Mouse (Mus musculus): ENCODE results near the gene Tnfrsf17.
"Not testable (repeated sequence)": the region's sequence is repeated elsewhere in the genome, so short reads cannot be mapped to it uniquely, and the experiment has no call there.

The Tnfrsf17 gene

DNA sequence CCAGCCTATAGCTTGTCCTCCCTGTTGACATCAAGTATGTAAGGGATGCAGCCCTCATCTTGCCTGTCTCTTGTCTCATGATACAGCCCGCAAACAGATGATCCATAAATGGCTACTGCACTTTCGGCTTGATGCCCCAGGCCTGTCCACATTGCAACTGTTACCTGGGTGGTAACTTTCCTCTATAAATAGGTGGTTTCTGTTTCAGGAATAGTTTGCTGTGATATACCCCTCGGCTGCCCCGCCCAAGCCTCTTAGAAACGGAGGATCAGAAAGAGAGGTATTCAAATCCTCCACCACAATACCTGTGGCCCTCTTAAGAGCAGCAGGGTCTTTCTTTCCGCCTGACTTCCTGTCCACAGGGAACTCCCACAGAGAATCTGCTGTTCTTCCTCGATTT, at the start of gene Tnfrsf17:
Tnfrsf17 (plus strand) TSS at position 301 of the 400 bp plus-strand sequence.
- DNase-seq (ENCODE audit: low spot score in 2 of 2) = no peak

DNA sequence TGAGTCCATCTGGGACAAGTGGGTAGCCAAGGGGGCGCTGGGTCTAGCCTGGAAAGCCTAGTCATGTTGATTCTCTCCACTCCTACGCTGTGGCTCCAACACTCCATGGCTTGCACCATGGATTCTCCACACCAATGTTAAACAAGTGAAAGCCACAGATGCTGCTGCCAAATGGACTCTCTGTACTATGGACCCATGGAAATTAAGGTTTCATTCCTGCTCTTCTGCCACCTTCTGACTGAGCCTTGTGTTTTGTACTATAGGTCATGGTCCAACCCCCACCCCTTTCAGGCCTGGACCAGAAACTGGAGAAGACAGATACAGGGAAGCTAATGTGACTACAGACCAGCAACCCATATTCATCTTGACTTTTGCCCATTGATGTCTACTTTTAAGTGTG, 47.1 kb upstream of the Tnfrsf17 start:
- DNase-seq (ENCODE audit: low spot score in 2 of 2) = no peak

DNA sequence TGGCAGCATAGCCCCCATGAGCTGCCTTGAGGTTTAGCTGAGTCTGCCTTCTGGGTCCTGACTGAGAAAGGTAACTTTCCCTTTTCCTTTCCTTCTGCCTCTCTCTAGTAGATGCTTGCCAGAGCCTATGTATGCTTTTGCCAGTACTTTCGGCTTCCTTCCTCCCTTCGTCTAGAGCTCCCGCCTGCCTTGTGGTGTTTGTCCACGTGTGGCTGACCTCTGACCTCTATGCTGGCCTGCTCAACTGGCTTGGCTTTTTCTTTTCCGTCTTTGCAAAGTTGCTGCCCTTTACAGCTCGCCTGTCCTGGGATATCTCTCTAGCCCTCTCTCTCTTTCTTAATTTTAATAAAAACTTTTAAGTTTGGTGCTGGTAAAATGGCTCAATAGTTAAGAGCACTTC, 43.8 kb upstream of the Tnfrsf17 start:
- DNase-seq (ENCODE audit: low spot score in 2 of 2) = no peak

DNA sequence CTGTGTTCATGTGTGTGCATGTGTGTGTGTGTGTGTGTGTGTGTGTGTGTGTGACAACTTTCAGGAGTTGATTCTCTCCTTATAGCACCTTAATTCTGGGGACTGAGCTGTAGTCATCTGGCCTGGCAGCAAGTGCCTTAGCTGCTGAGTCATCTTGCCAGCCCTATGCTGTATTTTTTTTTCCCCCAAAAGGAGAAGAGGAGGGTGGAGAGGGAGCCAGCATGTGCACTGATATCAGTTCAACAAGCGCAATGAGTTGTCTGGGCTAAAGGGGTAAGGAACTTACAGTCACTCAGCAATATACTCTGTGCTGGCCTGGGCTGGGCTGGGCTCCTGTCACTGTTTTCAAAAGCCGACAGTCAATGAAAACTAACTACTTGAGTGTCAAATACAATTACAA, 43.0 kb upstream of the Tnfrsf17 start:
- DNase-seq (ENCODE audit: low spot score in 2 of 2) = no peak

DNA sequence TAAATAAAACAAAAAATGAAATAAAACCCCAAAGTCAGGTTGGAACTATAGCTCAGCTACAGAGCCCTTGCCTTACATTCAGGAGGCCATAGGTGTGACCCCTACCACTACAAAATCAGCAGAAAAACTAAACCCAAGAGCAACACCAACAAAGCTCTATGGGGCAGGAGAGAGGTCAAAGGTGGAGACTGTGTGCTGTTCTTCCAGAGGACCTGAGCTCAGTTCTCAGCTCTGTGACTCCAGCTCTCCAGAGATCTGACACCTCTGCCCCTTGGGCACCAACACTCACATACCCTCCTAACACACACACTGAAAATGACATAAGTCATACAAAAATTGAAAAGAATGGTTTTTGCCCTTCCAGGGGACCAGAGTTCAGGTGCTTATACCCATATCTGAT, 42.5 kb upstream of the Tnfrsf17 start:
- no peak for DNase-seq (ENCODE audit: low spot score in 2 of 2)

DNA sequence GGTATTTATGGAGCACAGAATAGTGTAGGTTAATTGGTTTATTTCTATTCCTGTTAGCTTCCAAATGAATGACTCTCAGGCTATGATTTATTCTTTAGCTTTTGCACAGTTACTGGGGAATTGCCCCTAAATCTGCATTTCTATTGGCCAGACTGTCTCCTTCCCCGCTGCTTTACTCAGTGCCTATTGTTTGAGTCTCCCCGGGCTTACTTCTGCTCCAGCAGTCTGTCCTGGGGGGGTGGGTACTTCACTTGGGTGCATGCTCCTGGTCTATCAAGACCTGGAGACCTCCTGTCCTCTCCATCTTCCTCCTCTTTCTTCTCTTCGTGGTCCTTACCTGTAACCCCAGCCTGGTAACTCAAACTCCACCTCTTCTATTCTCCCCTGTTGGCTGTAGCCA, 36.7 kb upstream of the Tnfrsf17 start:
- no peak for DNase-seq (ENCODE audit: low spot score in 2 of 2)

DNA sequence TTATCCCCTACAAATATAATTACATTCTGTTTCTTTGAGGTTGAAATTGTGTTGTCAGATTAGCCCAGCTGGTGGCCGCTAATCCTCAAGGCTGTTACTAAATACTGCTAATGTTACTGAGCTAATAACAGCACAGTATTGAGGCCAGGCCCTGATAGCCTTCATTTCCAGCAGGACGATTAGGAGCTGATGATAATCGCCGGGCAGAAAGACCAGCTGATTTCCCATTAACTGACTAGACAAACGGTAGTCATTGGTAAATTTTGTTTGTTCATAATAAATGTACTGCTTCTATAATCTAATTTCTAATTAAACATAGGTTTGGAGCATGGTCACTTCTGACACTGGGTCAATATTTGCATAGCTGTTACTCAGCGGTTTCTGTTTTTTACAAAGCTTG, 34.8 kb upstream of the Tnfrsf17 start:
- no peak for DNase-seq (ENCODE audit: low spot score in 2 of 2)

DNA sequence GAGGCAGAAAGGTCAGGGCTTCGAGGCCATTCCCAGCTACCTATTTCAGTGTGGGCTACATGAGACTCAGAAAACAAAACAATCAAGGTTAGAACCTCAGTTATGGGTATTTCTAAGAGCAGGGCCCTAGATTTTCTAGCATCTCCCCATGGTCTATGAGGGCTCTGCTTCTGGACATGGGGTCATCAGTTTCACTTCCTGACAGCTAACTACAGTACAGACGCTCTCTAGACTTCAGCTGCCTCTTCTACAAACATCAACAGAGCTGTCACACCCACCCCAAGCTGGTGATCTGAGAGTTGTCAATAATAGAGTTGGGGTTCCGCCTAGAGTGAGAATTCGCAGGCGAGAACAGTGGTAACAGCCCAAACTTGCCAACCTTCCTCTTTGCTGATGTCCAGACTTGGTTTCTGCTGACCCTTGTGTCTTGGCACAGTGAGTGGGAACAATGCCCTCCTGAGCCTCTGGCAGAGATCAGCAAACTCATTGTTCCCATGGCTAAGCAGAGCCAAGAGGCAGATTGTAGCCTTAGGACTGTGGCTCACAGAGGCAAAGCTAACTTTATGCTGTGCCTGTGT, 30.9 kb upstream of the Tnfrsf17 start:
- no peak for DNase-seq (ENCODE audit: low spot score in 2 of 2)

DNA sequence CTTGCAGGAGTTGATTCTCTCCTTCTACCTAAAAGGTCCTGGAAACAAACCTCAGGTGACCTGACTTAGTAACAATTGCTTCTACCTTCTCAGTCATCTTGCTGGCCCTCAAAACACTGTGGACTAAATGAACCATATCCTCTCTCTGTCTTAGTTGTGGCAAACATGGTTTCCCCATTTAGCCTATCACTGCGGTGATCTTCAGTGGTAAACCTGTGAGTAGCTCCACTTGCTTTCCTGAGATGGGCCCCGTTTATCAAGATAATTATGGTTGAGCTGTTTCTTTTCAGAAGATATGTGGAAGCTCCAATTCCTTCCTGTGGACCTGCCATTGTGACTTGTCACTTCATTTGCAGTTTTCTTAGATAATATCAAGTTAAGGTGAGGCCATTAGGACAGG, 28.7 kb upstream of the Tnfrsf17 start:
- DNase-seq (ENCODE audit: low spot score in 2 of 2) = no peak

DNA sequence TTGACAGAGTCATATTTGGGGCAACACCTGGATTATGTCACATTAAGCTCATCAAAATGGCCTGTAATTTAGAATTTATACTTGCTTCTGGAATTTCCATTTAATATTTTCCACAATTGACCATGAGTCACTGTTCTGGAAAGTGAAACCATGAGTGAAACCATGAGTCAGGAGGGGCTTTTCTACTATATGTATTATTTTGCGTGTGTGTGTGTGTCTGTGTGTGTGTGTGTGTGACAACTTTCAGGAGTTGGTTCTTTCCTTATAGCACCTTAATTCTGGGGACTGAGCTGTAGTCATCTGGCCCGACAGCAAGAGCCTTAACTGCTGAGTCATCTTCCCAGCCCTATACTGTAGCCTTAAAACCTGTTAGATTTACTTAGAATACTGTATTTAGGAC, 27.7 kb upstream of the Tnfrsf17 start:
- DNase-seq (ENCODE audit: low spot score in 2 of 2) = no peak

DNA sequence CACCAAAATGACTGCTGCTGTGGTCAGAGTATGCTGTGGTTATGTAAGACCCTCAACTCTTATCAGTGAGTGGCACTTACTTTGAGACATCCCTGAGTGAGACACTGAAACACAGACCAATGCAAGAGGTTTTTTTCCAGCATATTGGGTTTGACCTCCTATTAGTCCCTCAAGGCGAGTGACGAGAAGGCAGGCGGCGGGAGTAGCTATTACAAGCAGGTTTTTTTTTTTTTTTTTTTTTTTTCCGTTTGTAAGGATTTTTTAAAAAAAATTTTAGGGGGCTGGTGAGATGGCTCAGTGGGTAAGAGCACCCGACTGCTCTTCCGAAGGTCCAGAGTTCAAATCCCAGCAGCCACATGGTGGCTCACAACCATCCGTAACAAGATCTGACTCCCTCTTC, 24.7 kb upstream of the Tnfrsf17 start:
- not testable (repeated sequence) for DNase-seq (ENCODE audit: low spot score in 2 of 2)

DNA sequence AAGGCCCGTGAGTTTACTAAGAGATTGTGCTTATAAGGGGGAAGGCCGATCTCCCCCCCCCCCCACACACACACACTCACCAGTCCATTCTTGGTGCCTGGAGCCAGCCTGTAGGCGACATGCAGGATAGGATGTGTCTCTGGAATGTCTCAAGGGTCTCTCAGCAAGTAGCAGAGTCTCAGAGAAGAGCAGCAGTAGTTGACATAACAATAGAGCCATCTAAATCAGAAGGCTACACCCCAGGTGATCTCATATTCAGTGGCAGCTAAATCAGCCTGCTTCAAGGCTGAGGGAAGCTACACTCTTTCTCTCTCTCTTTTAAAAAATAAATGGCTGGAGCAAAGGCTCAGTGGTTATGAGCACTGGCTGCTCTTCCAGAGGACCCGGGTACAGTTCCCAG, 18.0 kb upstream of the Tnfrsf17 start:
- not testable (repeated sequence) for DNase-seq (ENCODE audit: low spot score in 2 of 2)

DNA sequence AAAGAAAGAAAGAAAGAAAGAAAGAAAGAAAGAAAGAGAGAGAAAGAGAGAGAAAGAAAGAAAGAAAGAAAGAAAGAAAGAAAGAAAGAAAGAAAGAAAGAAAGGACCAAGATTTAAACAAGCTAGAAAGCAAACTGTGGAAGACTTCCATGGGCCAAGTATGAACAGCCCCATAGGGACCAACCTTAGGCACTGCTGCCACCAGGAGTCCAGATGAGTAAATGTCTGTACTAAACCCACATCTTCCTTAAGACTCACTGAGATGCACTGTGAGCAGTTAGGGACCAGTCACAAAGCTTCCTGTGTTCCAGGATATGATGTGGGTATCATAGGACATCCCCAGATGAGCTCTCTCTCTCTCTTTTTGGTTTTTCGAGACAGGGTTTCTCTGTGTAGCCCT, 15.9 kb upstream of the Tnfrsf17 start:
- peak in 1 of 2 experiments; percentile 20 for DNase-seq (ENCODE audit: low spot score in 2 of 2)

DNA sequence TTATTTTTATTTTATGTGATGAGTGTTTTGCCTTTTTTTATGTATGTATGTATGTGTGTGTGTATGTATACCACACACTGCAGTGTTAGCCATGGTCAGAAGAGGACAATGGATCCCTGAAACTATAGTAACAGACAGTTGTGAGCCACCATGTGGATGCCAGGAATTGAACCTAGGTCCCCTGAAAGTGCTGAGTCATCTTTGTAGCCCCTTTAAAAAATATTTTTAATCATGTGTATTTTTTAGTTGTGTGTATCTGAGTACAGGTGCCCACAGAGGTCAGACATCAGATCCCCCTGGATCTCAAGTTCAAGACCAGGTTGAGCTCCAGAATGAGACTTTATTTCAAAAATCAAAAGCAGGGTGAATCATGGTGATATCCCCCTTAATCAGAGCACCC, 9.9 kb upstream of the Tnfrsf17 start:
- DNase-seq (ENCODE audit: low spot score in 2 of 2) = no peak

DNA sequence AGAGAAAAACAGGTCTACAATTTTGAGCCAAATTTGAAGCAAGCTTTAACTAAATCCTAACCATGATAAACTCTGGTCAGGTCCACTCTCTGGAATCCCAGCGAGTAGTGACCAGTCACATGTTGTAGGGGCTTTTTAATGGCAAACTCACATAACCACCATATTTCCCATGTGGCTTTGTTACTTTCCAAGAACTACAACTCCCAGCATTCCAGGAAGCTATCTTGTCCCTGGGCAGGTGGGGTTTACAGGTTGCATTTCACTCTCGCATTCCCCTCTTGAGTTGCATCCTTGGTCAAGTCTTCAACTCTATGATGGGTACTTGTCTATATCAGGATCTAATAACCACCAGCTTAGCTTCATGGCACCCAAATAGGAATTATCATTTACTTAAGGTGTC, 8.1 kb upstream of the Tnfrsf17 start:
- no peak for DNase-seq (ENCODE audit: low spot score in 2 of 2)

DNA sequence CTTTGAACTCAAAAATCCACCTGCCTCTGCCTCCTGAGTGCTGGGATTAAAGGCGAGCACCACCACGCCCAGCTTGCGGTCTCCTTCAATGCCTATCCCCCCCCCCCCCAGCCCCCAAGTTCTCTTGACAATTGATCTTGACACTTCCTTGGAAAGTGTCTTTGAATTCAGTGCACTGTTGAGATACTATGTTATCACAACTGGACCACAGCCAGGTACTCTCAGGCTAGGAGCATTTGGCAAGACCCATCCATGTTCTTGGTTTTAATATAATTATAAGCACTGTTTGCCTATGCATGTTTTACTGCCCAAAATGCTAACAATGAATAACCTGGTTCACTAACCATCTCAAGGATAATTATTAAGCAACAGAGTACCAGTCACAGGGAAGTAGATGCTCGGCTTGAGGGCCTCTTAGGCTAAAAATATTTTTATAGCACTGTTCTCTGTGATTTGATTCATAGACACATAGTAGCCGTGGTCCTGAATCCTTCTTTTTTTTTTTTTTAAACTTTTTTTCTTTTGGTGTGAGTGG, 2.2 kb downstream of the Tnfrsf17 start:
- DNase-seq (ENCODE audit: low spot score in 2 of 2) = no peak

DNA sequence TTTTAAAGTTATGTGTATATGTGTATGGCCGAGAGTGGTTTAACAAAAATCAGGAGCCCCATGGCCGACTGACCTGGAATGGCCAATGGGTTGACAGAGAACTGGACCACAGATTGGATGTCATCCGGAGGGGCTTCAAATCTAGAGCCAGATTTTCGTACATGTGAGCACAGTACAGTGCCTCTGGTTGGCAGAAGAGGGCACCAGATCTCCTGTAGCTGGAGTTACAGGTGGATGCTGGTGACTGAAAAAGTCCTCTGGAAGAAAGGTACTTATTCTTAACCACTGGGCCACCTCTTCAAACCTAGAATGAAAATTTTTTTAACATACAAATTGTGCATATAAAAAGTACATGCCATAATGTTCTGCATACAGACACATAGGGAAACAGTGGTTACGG, 3.1 kb downstream of the Tnfrsf17 start:
- DNase-seq (ENCODE audit: low spot score in 2 of 2) = peak in 1 of 2 experiments; percentile 35

DNA sequence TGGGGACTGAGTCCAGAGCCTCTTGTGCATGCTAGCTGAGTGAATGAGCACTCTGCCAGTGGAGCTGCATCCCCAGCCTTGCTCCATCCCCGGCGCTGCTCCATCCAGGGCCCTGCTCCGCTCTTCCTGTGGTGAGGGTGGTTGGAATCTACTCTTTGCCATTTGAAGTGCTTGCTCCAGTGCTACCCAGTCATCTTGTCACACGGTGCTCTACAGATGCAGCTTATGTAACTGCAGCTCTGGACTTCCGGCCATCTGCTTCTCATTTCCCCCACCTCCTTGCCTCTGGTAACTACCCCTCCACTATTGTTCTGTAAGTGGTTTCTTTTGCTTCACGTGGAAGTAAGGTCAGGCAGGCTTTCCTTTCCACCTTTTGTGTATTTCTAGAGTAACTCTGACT, 3.7 kb downstream of the Tnfrsf17 start:
- DNase-seq (ENCODE audit: low spot score in 2 of 2) = peak in 1 of 2 experiments; percentile 27

DNA sequence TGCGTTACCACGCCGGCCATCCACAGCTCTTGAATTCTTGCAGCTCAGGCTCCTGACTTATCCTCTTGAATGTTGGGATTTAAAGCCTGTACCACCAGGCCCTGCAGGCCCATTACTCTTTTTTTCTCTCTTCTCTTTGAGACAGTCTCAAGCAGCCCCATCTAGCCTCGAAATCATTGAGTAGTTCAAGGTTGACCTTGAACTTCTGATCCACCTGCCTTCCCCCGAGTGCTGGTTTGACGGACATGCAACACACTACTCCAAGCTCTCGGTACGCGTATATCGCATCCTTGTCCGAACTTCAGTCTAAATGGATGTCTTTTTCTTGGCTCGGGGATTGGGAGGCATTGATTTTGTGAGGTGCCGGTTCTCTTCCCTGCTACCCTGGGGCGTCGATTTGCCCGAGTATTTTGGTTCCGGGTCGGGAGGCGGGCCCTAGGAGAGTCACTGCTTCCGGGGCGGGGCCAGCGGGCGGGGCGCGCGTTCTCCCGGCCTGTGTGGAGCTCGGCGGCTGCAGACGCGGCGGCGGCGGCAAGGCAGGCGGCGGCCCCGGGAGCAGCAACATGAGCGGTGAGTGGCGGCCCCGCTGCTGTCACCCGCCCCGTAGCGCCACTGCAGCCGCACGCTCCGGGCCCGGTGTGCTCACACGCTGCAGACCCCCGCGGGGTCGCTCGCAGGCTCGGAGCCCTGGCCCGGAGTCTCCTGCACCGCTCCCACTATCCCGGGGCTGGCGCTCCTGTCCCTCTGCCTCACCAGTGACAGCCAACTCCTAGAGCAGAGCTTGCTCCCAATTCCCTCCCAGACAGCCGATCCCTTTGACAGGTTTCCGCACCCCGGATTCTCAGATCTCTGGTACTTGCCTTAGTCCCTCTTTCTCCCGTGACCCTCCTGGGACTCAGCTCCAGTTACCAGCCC, 9.1 kb downstream of the Tnfrsf17 start, which contains the start of gene Snx29:
Snx29 (plus strand) TSS at position 500 of the 915 bp plus-strand sequence.
- peak; percentile 98 to 99 for DNase-seq (ENCODE audit: low spot score in 2 of 2)

DNA sequence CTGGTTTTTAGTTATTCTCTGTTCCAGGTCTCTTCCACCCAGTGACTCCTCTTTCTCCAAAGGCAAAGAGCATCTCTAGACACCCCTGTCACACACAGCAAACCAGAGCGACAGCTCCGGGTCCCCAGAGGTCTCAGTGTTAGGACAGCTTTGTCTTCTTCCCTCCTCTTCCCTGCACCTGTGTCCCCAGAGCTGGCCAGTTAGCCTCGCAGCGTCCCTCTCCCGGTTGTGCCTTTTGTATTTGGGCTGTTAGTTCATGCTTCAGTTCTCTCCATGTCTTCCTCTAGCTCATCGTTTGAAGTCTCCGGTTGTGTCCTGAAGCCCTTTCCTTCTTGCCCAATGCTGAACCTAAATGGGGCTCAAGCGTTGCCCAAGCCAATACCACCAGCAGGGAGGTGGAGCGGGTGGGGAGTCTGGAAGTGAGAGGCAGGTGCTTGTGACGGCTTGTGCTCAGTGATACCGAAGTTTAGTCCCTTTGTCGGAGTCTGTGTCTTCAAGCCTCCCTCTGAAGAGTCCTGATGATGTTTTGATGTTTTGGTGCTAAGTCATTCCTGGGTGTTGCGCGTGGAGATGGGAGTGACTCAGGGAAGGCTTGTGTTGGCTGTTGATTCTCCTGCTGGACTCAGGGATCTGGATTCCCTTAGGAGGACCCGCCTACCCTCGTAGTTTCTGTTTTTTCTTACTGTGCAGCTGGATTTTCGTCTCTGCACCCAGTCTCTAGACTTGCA, 9.9 kb downstream of the Tnfrsf17 start:
- peak in 1 of 2 experiments; percentile 54 for DNase-seq (ENCODE audit: low spot score in 2 of 2)

DNA sequence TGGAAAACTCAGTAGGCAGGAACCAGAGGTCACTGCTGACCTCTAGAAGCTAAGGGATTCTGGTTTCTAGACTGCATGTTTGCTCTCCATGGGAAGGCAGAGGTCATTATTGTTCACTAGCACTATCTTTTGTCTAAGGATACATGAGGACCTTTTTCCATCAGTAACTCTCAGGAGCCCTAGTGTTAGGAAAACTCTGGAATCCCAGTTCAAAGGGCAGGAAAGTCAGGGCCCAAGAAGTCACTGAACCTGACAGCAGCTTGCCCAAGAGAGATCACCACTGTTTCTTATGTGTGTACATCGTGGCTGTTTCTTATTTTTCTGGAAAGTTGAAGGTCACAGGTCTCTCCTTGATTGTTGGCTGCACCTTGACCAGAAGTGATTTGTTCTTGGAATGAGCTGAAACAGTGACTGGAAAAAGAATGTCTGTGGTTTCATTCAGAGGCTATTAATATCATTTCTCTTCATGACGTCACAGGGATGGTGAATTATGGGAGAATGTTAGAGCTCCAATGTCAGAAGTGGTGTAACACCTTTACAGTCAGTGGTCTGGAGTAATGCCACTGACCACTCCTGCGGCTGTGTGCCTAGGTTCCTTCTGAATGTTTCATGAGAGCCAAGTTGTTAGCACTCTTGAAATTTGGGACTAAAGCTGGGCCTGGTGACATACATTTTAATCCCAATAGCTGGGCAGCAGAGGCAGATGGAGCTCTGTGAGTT, 16.6 kb downstream of the Tnfrsf17 start:
- no peak for DNase-seq (ENCODE audit: low spot score in 2 of 2)

DNA sequence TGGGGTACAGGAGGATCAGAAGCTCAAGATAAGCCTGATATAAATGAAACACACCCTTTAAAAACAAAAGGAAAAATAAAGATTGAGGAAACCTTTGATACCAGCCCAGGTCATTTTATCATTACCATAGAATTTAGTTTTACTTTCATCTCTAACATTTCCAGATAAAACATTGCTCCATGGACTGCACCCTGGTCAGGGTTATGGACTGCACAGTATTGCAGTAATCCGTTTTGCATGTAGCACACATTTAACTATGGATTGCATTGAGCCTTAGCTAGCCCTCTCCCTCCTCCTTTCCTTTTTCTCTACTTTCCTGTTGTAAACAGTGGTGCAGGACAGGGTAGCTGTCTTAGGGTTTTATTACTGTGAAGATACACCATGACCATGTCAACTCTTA, 17.4 kb downstream of the Tnfrsf17 start:
- DNase-seq (ENCODE audit: low spot score in 2 of 2) = no peak

Measured in spleen, postnatal 10 days (tissue).